Mouse (Mus musculus) CH12.LX (cell line): ENCODE data around the gene Exo5. TPM values are rescaled to one million over a fixed set of nuclear protein-coding genes. Genes with fewer than 3 reads are reported as not detected.

Source experiments
- DNase-seq: peaks from one replicate; pipeline ENCODE4 v3.0.0-alpha.2; 2013; ENCODE audit errors: extremely low read depth
- H3K27ac ChIP-seq: 2 replicates; pipeline ENCODE4 v1.5.1; 2012; ENCODE audit warnings: low read depth, mild to moderate bottlenecking, control low read depth, moderate library complexity; ENCODE audit not compliant: insufficient read depth
- H3K27me3 ChIP-seq: replicated peaks from 2 replicates; pipeline ENCODE3; 2012; ENCODE audit warnings: inconsistent platforms
- H3K36me3 ChIP-seq, 2 experiments: replicated peaks in 1 of 2; 2 replicates each; pipeline versions ENCODE3 to v1.6.1; 2012; ENCODE audit warnings: inconsistent platforms in 1 of 2, low read length in 1 of 2, mild to moderate bottlenecking in 1 of 2, mixed read lengths in 1 of 2, moderate library complexity in 1 of 2; ENCODE audit not compliant: control insufficient read depth in 1 of 2, insufficient read depth in 1 of 2
- H3K4me1 ChIP-seq, 2 experiments: 2 replicates each; pipeline ENCODE4 v1.6.1; 2012; ENCODE audit warnings: inconsistent platforms in 1 of 2, moderate library complexity in 1 of 2; ENCODE audit not compliant: insufficient read depth in 2 of 2, control insufficient read depth in 1 of 2
- H3K4me2 ChIP-seq: 2 replicates; pipeline ENCODE4 v1.6.1; 2012; ENCODE audit warnings: low read depth, mild to moderate bottlenecking, control low read depth; ENCODE audit not compliant: poor library complexity, insufficient read depth, severe bottlenecking
- H3K4me3 ChIP-seq, 3 experiments: fragments of 150-350 bp in 1 of 3; sonication (generic) in 1 of 3; replicated peaks in 1 of 3; 2 replicates each; pipeline versions ENCODE3 to v1.5.1; 2011 to 2012; ENCODE audit warnings: low read depth in 2 of 3, low read length in 2 of 3, mild to moderate bottlenecking in 2 of 3, moderate library complexity in 2 of 3, control low read depth in 1 of 3, improper control_type of control experiment in 1 of 3, inconsistent platforms in 1 of 3, mixed read lengths in 1 of 3; ENCODE audit not compliant: poor library complexity in 1 of 3
- H3K79me2 ChIP-seq: replicated peaks from 2 replicates; pipeline ENCODE4 v1.6.1; 2012; ENCODE audit warnings: mild to moderate bottlenecking, moderate library complexity; ENCODE audit not compliant: control insufficient read depth, poor library complexity, insufficient read depth, severe bottlenecking; ENCODE audit errors: extremely low read depth
- H3K9ac ChIP-seq: 2 replicates; pipeline ENCODE4 v1.6.1; 2012; ENCODE audit warnings: low read depth, mild to moderate bottlenecking, control low read depth, moderate library complexity; ENCODE audit not compliant: insufficient read depth
- H3K9me3 ChIP-seq: replicated peaks from 2 replicates; pipeline ENCODE3; 2012; ENCODE audit warnings: low read length, inconsistent platforms, mixed read lengths
- ELF1 ChIP-seq: IDR thresholded peaks from 2 replicates; pipeline ENCODE4 v1.6.1; 2014; ENCODE audit warnings: low read depth, mild to moderate bottlenecking, inconsistent platforms, low read length, improper control_type of control experiment
- ETS1 ChIP-seq: conservative IDR thresholded peaks from 2 replicates; pipeline ENCODE4 v1.6.1; 2012; ENCODE audit warnings: low read depth, mild to moderate bottlenecking, inconsistent platforms, low read length, improper control_type of control experiment, moderate library complexity
- HCFC1 ChIP-seq: IDR thresholded peaks from 2 replicates; pipeline ENCODE4 v1.6.1; 2012; ENCODE audit warnings: low read depth, mild to moderate bottlenecking, inconsistent platforms, low read length, improper control_type of control experiment
- JUN ChIP-seq: IDR thresholded peaks from 2 replicates; pipeline ENCODE4 v1.6.1; 2011; ENCODE audit warnings: low read depth, mild to moderate bottlenecking, low read length, improper control_type of control experiment, moderate library complexity; ENCODE audit not compliant: insufficient read depth
- JUND ChIP-seq: conservative IDR thresholded peaks from 2 replicates; pipeline ENCODE4 v1.6.1; 2011; ENCODE audit warnings: low read depth, low read length, improper control_type of control experiment
- KAT2A ChIP-seq: IDR thresholded peaks from 2 replicates; pipeline ENCODE4 v1.6.1; 2012; ENCODE audit warnings: low read length, improper control_type of control experiment, inconsistent platforms; ENCODE audit not compliant: insufficient replicate concordance
- MAX ChIP-seq: IDR thresholded peaks from 2 replicates; pipeline ENCODE4 v1.6.1; 2011; ENCODE audit warnings: low read length, improper control_type of control experiment
- MAZ ChIP-seq: IDR thresholded peaks from 2 replicates; pipeline ENCODE4 v1.6.1; 2012; ENCODE audit warnings: low read depth, mild to moderate bottlenecking, inconsistent platforms, low read length, improper control_type of control experiment, moderate library complexity
- MXI1 ChIP-seq: IDR thresholded peaks from 2 replicates; pipeline ENCODE4 v1.6.1; 2011; ENCODE audit warnings: mild to moderate bottlenecking, low read depth, low read length, improper control_type of control experiment
- MYC ChIP-seq: IDR thresholded peaks from 2 replicates; pipeline ENCODE4 v1.6.1; 2011; ENCODE audit warnings: low read depth, mild to moderate bottlenecking, improper control_type of control experiment, low read length
- NELFE ChIP-seq: IDR thresholded peaks from 2 replicates; pipeline ENCODE4 v1.6.1; 2011; ENCODE audit warnings: low read depth, low read length, improper control_type of control experiment
- NRF1 ChIP-seq: IDR thresholded peaks from 2 replicates; pipeline ENCODE4 v1.6.1; 2014; ENCODE audit warnings: low read depth, mild to moderate bottlenecking, inconsistent platforms, low read length, improper control_type of control experiment, moderate library complexity
- RCOR1 ChIP-seq: conservative IDR thresholded peaks from 2 replicates; pipeline ENCODE4 v1.6.1; 2012; ENCODE audit warnings: low read depth, mild to moderate bottlenecking, inconsistent platforms, low read length, improper control_type of control experiment
- SIN3A ChIP-seq: IDR thresholded peaks from 2 replicates; pipeline ENCODE4 v1.6.1; 2012; ENCODE audit warnings: low read length, improper control_type of control experiment, inconsistent platforms
- SMC3 ChIP-seq: IDR thresholded peaks from 2 replicates; pipeline ENCODE4 v1.6.1; 2011; ENCODE audit warnings: low read depth, low read length, improper control_type of control experiment
- TCF12 ChIP-seq: IDR thresholded peaks from 2 replicates; pipeline ENCODE4 v1.6.1; 2014; ENCODE audit warnings: low read depth, mild to moderate bottlenecking, inconsistent platforms, low read length, improper control_type of control experiment
- UBTF ChIP-seq: IDR thresholded peaks from 2 replicates; pipeline ENCODE4 v1.6.1; 2012; ENCODE audit warnings: low read depth, mild to moderate bottlenecking, inconsistent platforms, low read length, improper control_type of control experiment, moderate library complexity
- USF1 ChIP-seq: IDR thresholded peaks from 2 replicates; pipeline ENCODE4 v1.6.1; 2014; ENCODE audit warnings: low read depth, mild to moderate bottlenecking, inconsistent platforms, low read length, improper control_type of control experiment
- ZNF384 ChIP-seq: IDR thresholded peaks from 2 replicates; pipeline ENCODE4 v1.6.1; 2012; ENCODE audit warnings: low read depth, low read length, improper control_type of control experiment, inconsistent platforms
- dilution Hi-C: fragments of 300-500 bp; cut with MboI; formaldehyde crosslinking; loops from 2 replicates; pipeline ENCODE4 v1.14.3; 2020; ENCODE audit warnings: low sequenced_read_pairs; ENCODE audit not compliant: extremely low pct_unique_long_range_greater_than_20kb, extremely low pct_ligation_motif_present
- in situ Hi-C: fragments of 300-500 bp; cut with MboI; formaldehyde crosslinking; loops from 3 replicates; pipeline ENCODE4 v1.14.3; 2019; ENCODE audit warnings: low sequenced_read_pairs, low pct_ligation_motif_present, low pct_unique_long_range_greater_than_20kb, mixed read lengths
- polyA plus RNA-seq: library from polyadenylated mRNA; unstranded; fragments of >175 nt; gene quantifications from 2 replicates; pipeline ENCODE4 v1.2.1, GENCODE M21; 2012; ENCODE audit warnings: low read depth; ENCODE audit not compliant: insufficient read length
- total RNA-seq, 2 experiments: library from RNA; depleted of rRNA; stranded (reverse); fragments of 300-350 nt in 1 of 2; fragments of >200 nt in 1 of 2; gene quantifications; 2 replicates each; pipeline ENCODE4 v1.2.3; 2012 to 2014

Exo5 gene
- total and polyA plus RNA-seq, 3 experiments, result 13.4 to 25.3 (median 23.0) TPM

- no peak for TF ChIP-seq MYC
- peak; percentile 87 for TF ChIP-seq UBTF
- peak; percentile 66 for TF ChIP-seq HCFC1
- TF ChIP-seq NELFE, result peak; percentile 95
- no peak for TF ChIP-seq JUND
- no peak; the same call in 1 of the 2 replicates for TF ChIP-seq MXI1
- TF ChIP-seq NRF1, result 0 out of 2 replicates have a peak, but pooled peaks have one; percentile 41
Observed at GRCm38 (mm10) chr4:120951428-120951973, 26.7 kb upstream of the Exo5 start, which contains the start of gene Zfp69 (continued).

GRCm38 (mm10) chr4:120950763-120951427, 26.1 kb upstream of the Exo5 start:
- Histone ChIP-seq H3K27ac (no peak overlapping the region), H3K4me1 (peaks cover 6 to 44% of the 10 kb centered on the region in 2 experiments; a peak in 3 of 4 replicates), H3K9ac (peak overlapping the region; percentile 46), H3K79me2 (no peaks in the 10 kb centered on the region), H3K4me2 (peak overlapping the region; percentile 83), H3K36me3 (peaks cover 0 to 16% of the 10 kb centered on the region in 2 experiments), H3K4me3 (peak overlapping the region; percentile 75 to 77 (median 75)), H3K27me3 (no peaks in the 10 kb centered on the region)
- no peak for DNase-seq
- dilution Hi-C loops, result no loop called here
- in situ Hi-C loops, result no loop called here
- TF ChIP-seq KAT2A, result no peak
- TF ChIP-seq, all 38 proteins: peak for 0
- no peaks in the 10 kb centered on the region for H3K9me3 ChIP-seq

- no peaks in the 10 kb centered on the region for H3K9me3 ChIP-seq
- TF ChIP-seq ZNF384 (no peak), SMC3 (no peak), SIN3A (no peak), MAX (no peak), NRF1 (no peak), USF1 (no peak), UBTF (no peak), TCF12 (no peak), JUN (no peak), KAT2A (no peak), RCOR1 (no peak), ETS1 (no peak), ELF1 (no peak), MAZ (no peak), JUND (no peak)
- TF ChIP-seq, all 38 proteins: peak for 0
- H3K4me2 ChIP-seq, result no peak overlapping the region
- H3K36me3 ChIP-seq, result peaks cover 0 to 18% of the 10 kb centered on the region in 2 experiments
- DNase-seq, result no peak
- H3K4me1 ChIP-seq, result peaks cover 6 to 31% of the 10 kb centered on the region in 2 experiments; a peak in 3 of 4 replicates
- dilution Hi-C loops, result no loop called here
- H3K79me2 ChIP-seq, result no peaks in the 10 kb centered on the region
- no peak overlapping the region for H3K27ac ChIP-seq
- in situ Hi-C loops, result no loop called here
- no peaks in the 10 kb centered on the region for H3K27me3 ChIP-seq
- no peak overlapping the region for H3K9ac ChIP-seq
- H3K4me3 ChIP-seq, result no peak overlapping the region
Observed at GRCm38 (mm10) chr4:120948938-120949337, 24.1 kb upstream of the Exo5 start.
